7 mouse cellular contexts compared by ENCODE assay signal in the genomic region with DNA sequence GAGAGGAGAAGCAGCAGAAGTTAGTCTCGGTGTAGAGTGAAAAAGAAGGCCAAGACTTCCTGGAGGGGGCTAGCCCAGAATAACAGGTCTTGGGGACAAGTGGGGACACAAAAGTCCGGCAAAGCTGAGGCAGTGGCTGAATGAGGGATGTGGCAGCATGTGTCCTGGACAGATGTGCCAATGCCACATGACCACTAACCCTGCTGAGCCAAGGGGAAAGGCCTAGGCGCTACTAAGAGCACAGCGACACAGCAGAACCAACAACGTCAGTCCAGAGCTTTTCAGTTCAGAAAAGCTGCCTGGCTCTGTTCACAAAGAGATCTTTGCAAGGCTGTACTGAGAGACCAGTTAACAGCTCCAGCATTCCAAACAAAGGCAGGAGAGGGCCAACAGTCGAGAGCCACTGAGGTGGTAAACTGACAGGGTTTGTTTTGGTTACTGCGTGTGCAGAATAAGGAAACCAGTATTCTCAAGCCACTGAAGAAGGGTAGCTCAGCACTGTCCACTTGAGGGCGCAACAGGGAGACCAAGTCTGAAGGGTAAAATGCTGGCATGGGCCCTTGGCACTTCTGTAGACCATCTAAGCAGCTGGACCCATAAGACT. TPM values are rescaled to one million over a fixed set of nuclear protein-coding genes. Genes with fewer than 3 reads are reported as not detected.
DNase-seq lines count a peak whose midpoint lies in the region; ATAC-seq lines count a peak whose summit lies in the region.

No protein-coding gene starts in this region.

- peak; percentile 57 for DNase-seq in left cerebral cortex, adult 11 months (ENCODE audit: low spot score)
- DNase-seq in left cerebral cortex, postnatal 36 days (ENCODE audit: low spot score in 2 of 2), result no peak
- DNase-seq in retina, embryonic 14.5 days (ENCODE audit: low spot score), result no peak
- no peak for DNase-seq in gastrocnemius, postnatal 10 days

- H3K27me3 ChIP-seq in forebrain, embryonic 12.5 days, result no peaks in the 10 kb centered on the region
- H3K27me3 ChIP-seq in hindbrain, embryonic 16.5 days (replicated peaks; ENCODE audit: control insufficient read depth, insufficient read depth, low read length), result no peaks in the 10 kb centered on the region

- H3K27ac ChIP-seq in forebrain, embryonic 12.5 days, result peak overlapping the region; percentile 27; the same call in 1 of the 2 replicates
- H3K27ac ChIP-seq in hindbrain, embryonic 16.5 days (ENCODE audit: low read depth, low read length), result peak overlapping the region; percentile 60; the same call in 1 of the 2 replicates

- H3K4me2 ChIP-seq in forebrain, embryonic 12.5 days, result no peak overlapping the region
- no peak overlapping the region for H3K4me2 ChIP-seq in hindbrain, embryonic 16.5 days (ENCODE audit: low read length)

- 66% methylated on average over 8 of the region's 8 CpGs for WGBS in forebrain, embryonic 12.5 days
- 65% methylated on average over 8 of the region's 8 CpGs for WGBS in hindbrain, embryonic 16.5 days

- H3K9me3 ChIP-seq in forebrain, embryonic 12.5 days, result no peaks in the 10 kb centered on the region
- H3K9me3 ChIP-seq in hindbrain, embryonic 16.5 days (ENCODE audit: control insufficient read depth, low read length), result no peaks in the 10 kb centered on the region

- no peaks in the 10 kb centered on the region for H3K36me3 ChIP-seq in forebrain, embryonic 12.5 days (replicated peaks)
- no peaks in the 10 kb centered on the region for H3K36me3 ChIP-seq in hindbrain, embryonic 16.5 days (ENCODE audit: control insufficient read depth, insufficient read depth, low read length)

- H3K4me3 ChIP-seq in forebrain, embryonic 12.5 days (replicated peaks), result no peak overlapping the region
- H3K4me3 ChIP-seq in hindbrain, embryonic 16.5 days (ENCODE audit: low read length), result no peak overlapping the region

- no peak for ATAC-seq in forebrain, embryonic 12.5 days (ENCODE audit: low FRiP score)
- peak; percentile 79 for ATAC-seq in hindbrain, embryonic 16.5 days
- ATAC-seq in megakaryocyte-erythroid progenitor cell, adult 5-6 weeks (replicated peaks; ENCODE audit: low FRiP score, low TSS enrichment, poor library complexity, severe bottlenecking), result peak; percentile 28; the same call in 1 of the 2 replicates

- intact Hi-C loops in left cerebral cortex, postnatal 36 days (cut with DNase I), result no loop called here

- H3K4me1 ChIP-seq in forebrain, embryonic 12.5 days, result peaks cover 21% of the 10 kb centered on the region
- peaks cover 6% of the 10 kb centered on the region for H3K4me1 ChIP-seq in hindbrain, embryonic 16.5 days (ENCODE audit: control insufficient read depth, insufficient read depth, low read depth, low read length)

- no peak overlapping the region for H3K9ac ChIP-seq in forebrain, embryonic 12.5 days
- no peak overlapping the region for H3K9ac ChIP-seq in hindbrain, embryonic 16.5 days (ENCODE audit: low read depth, low read length)

RNA-seq across cellular contexts. Expression of a gene that starts 15.0 kb away (rescaled TPM):
- total RNA-seq in left cerebral cortex, postnatal 36 days (2021), result 10 to 100 TPM; 14.6 to 15.4 TPM
- polyA plus RNA-seq in forebrain, embryonic 12.5 days (2016; fragmentation: Nextera tagmentation; extraction: Ambion mirVana), result 15.3 and 15.6 TPM in 2 replicates
- 9.3 and 13.1 TPM in 2 replicates for polyA plus RNA-seq in hindbrain, embryonic 16.5 days (2015; fragmentation: Nextera tagmentation; extraction: Ambion mirVana)
- total RNA-seq in megakaryocyte-erythroid progenitor cell, adult 5-6 weeks (2014; fragmentation: Nextera tagmentation), result 16.9 and 22.1 TPM in 2 replicates
- 4.1 and 7.9 TPM in 2 replicates for total RNA-seq in megakaryocyte-erythroid progenitor cell, adult 5-6 weeks (2017)
- 10 to 100 TPM; 20.0 to 23.0 TPM for total RNA-seq in gastrocnemius, postnatal 10 days (2021)
